Mouse (Mus musculus): ENCODE measurements around the gene Trpm5.
A peak's percentile ranks its signal among the peaks of the same experiment; 100 is the strongest.

Trpm5 gene

GRCm38 (mm10) chr7:143058221-143058697, 36.2 kb downstream of the Trpm5 start:
- no peak for DNase-seq

DNA sequence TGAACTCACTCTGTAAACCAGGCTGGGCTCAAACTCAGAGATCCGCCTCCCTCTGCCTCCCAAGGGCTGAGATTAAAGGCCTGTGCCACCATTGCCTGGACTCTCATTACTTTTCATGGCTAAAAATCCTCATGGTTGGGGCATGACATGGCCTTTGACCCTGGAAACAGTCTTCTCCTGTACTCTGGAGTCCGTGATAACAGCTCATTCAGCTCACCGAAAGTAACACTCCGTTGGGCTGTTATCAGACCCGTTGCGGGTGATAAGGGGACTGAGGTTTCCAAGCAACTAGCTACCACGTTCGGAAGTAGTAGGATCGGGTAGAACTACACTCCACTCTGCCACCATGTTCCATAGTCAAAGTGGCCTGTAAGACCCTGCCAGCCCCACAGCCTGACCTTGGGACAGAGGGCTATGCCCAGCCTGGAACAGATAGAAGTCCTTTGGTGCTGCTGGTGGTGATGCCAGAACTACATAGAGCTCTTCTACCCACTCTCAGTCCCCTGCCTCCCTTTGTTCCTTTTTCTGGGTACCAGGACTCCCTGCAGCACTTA, 36.7 kb downstream of the Trpm5 start:
- no peak for DNase-seq

DNA sequence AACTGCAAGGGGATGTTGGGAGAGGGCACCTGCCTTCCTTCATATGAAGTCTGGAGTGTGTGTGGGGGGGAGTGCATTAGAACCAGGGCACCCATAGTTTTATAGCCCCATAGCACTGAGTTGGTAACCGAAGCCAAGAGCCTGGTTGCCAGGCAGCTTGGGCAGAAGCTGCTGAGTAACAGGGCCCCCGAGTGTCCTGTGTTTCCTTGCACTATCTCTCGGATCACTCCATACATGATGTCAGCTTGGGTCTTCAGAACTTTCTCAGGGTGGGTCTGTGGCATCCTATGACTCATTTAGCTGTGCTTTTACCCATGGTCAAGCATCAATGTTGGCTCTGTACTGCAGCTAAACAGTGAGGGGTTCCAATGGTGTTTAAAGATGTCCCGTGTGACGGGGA, 37.4 kb downstream of the Trpm5 start:
- DNase-seq: no peak

- DNase-seq: no peak
Observed at GRCm38 (mm10) chr7:143055499-143056186, 38.8 kb downstream of the Trpm5 start.

DNA sequence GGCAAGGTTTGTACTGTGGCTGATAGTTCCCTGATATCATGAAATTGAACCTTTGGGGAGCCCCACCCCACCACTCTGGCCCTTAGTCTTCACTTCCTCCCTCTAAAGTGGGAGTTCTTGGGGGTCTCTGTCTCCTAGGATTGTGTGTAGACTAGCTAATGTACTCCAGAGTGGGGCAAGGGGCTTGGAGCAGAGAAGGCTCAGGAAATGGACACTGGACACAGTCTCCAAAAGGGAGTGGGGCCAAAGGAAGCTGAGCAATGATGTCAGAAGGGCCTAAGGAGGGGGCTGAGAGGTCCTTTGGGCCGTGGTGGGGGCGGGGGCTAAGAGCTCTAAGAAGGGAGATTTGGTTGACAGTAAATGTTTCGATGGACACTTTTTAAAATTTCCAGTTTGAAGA, 39.4 kb downstream of the Trpm5 start:
- DNase-seq: no peak

DNA sequence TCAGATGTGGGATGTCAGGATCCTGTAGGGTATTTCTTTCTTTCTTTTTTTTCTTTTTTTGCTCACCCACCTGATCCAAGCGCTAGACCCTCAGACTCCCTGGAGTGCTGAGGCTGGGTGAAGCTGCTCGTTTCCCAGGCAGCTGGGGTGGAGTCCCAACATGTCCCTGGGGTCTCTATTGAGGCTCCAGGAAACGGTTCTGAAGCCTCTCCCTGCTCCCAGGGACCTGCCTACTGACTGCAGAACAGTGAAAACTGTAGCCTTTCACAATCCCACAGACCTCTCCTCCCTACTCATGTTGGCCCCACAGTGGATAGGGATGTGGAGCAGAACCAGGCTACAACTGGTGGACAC, 39.9 kb downstream of the Trpm5 start:
- DNase-seq: no peak

DNA sequence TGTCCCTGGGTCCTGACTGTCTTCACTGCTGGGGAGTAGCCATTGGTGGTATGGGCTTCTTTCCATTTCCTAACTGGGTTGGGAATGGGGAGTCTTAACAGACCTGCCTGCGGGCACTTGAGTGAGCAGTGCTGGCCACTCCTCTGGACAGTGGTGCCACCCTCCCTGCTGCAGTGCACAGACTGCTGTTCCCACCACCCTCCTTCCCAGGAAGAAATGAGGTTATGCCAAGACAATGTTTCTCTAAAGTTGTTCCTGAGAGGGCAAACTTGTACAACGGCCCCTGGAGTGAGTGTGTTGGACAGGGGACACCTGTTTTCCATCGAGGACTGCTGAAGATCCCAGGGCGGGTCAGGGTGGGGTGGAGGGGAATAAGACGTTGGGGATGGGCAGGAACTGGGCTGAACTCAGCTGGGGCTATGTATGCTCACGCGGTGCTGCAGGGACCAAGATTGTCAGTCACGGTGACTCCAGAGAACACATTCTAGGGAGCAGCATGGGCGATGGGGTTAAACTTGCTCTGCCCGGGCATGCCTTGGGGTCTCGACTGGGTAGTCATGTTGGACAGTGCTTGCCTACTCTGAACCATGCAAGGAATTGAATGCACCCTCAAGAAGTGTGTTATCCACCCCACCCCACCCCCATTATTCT, 40.4 kb downstream of the Trpm5 start:
- DNase-seq: no peak

GRCm38 (mm10) chr7:143053008-143053899, 41.2 kb downstream of the Trpm5 start:
- no peak for DNase-seq

- peak; percentile 80 for DNase-seq
Observed at GRCm38 (mm10) chr7:143052626-143053007, 41.8 kb downstream of the Trpm5 start, which contains the start of gene Cd81. Gene Cd81 (plus strand): TSS chr7:143052739.

DNA sequence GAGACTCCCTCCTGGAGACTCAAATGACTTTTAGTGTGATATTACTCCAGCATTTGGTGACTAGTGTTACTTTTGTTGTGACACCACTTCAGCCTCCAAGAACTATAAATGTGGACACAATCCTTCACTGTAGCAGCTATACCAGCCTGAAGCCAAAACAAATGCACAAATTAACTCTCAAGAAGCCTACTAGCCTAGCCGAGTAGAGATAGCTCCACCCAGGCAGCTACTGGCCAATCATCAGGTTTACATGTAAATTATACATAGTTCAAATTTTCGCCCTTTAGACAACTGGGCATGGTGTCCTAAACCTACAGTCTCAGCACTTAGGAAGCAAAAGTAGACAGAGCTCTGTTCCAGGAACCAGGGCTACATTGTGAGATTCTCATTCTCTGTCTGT, 43.1 kb downstream of the Trpm5 start:
- no peak for DNase-seq

- no peak for DNase-seq
Observed at GRCm38 (mm10) chr7:143049841-143050816, 44.3 kb downstream of the Trpm5 start.

- no peak for DNase-seq
Observed at GRCm38 (mm10) chr7:143049331-143049730, 45.1 kb downstream of the Trpm5 start.

DNA sequence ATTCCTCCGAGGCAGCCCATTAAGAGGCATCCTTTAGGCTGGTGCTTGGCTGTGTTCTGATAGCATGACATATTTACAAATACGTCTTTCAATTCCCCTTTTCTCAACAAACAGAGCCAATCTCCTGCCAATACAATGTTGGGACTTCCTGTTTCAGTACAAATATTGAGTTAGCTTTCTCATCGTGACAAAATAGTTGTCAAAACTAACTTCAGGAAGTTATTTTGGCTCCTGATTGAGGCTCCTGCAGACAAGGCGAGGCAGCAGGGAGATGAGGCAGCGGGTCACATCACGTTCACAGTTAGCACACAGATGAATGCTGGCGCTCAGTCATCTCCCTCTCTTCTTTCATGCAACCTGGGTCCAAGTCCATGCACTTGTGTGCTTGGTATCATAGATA, 48.1 kb downstream of the Trpm5 start:
- no peak for DNase-seq

DNA sequence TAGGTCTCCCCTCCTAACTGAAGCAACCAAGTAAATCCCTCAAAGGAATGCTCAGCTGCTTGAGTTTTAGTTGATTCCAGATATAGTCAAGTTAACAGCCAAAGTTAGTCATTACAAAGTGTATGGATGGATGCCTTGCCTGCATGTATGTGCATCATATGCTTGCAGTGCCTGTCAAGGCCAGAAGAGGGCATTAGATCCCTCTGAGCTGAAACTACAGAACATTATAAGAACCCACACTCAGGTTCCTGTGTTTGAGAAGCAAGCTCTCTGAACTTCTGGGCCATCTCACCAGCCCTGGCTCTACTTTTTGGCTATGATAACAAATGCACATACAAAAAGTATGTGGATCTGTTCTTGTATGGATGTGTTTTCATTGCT, 49.6 kb downstream of the Trpm5 start:
- DNase-seq: no peak

GRCm38 (mm10) chr7:143044049-143044825, 50.2 kb downstream of the Trpm5 start:
- DNase-seq: no peak

- DNase-seq: peak; percentile 79
Observed at GRCm38 (mm10) chr7:143042897-143043300, 51.5 kb downstream of the Trpm5 start.

DNA sequence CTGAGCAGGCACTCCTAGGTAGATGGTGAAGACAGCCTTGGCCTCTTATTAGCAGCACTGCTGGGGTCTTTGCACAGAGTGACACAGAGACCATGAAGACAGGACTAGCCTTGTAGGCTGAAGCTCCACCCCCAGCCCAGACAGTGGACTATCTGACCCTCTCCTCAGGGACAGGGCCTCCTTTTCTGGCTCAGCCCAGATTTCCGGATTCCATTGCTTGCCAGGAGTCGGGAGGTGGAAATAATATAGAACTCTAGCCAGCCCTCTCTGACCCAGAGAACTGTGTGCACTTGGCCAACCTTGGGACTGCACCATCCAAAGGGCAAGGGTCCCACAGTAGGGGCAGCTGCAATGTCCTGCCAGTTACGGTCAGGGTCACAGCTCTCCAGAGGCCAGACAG, 52.4 kb downstream of the Trpm5 start:
- no peak for DNase-seq

DNA sequence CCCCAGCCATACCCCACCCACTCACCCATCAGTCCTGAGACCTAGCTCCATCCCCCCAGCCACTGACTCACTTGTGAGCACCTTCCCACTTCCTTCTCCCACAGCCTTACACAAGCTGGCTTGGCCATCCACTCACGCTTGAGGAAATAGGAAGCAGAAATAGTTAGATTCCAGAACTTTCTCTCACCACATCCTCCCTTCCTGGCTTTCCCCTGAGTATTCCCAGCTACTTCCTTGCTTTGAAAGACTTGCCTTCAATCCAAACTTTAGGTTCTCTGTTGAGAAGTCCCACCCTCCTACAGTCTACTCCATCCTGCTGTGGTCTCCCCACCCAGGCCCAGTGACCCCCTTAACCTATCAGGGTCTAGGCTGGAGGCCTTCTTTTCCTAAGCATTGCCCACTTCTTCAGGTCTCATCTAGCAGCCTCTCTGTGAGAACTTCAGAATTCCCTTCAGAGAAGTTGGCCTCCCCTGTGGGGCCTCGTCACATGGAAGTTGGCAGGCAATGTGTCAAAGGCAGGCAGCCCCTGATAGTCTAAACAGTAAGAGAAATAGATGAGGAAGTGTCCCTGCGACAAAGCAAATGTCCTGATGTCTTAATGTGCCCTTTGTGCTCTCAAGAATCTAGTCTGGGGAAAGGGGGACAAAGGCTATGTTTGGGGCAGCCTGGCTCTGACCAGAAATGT, 53.2 kb downstream of the Trpm5 start:
- DNase-seq: no peak

- DNase-seq: no peak
Observed at GRCm38 (mm10) chr7:143040561-143040960, 53.9 kb downstream of the Trpm5 start.

DNA sequence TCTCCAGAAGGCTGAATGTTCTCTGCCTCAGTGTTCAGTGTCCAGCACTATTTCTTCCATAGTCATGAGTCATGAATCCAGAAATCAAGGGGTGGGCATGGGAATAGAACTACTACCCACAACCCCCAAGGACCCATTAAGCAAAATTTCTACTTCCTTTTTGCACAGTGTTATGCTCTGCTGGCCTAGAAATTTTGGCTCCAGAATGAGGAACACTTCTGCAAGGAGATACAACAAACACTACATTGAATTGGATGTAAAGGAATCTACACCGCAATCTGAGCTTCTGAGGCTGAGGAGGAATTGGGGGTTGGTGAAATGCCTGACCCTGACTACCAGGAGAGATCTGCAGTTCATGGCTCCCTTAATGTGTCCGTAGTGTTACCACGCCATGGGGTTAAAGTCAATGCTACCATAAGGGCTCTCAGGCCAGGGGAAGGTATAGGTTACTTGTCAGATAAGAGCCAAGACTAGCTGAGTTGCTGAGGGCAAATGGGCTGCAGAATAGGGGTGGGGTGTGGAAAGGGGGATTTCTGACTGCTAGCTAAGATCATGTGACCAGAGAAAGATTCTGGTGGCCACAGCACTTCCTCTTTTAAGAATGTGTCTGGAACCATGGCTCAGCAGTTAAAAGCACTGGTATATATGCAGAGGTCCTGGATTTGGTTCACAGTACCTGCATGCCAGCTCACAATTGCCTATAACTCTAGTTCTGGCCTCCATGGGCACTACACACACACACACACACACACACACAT, 56.1 kb downstream of the Trpm5 start:
- DNase-seq: no peak

All from layer of hippocampus, adult 9-11 months (tissue).